Mouse (Mus musculus): ENCODE data around the gene Hk3.

GRCm38 (mm10) chr13:54965256-54965655 lies 55.9 kb downstream of the Hk3 start:
- no peak for TF ChIP-seq POLR2A (IDR thresholded peaks at IDR 0.05; ENCODE audit: insufficient read length, low read depth)
- TF ChIP-seq E2F4 (IDR thresholded peaks at IDR 0.05; ENCODE audit: insufficient read depth): no peak
- no peak for TF ChIP-seq MAX (IDR thresholded peaks at IDR 0.05; ENCODE audit: low read depth)
